Mouse (Mus musculus) forebrain, embryonic 14.5 days (tissue): ENCODE results near the gene Ccl27a. TPM values are rescaled to one million over a fixed set of nuclear protein-coding genes. Genes with fewer than 3 reads are reported as not detected.

Source experiments
- ATAC-seq: fragments of 200-750 bp; cut with Nextera tagmentation; 2 replicates; pipeline ENCODE4 v1.8.0; 2017; ENCODE audit warnings: mild to moderate bottlenecking, moderate library complexity
- DNase-seq: peaks from one replicate; pipeline ENCODE4 v3.0.0-alpha.2; 2015; ENCODE audit warnings: low spot score
- H3K27ac ChIP-seq: fragments of 300-500 bp; sonication (generic); 2 replicates; pipeline ENCODE4 v1.5.1; 2014; ENCODE audit warnings: low read depth, mild to moderate bottlenecking, control low read depth, low read length, moderate library complexity
- H3K27me3 ChIP-seq: fragments of 300-500 bp; sonication (generic); replicated peaks from 2 replicates; pipeline ENCODE4 v1.6.1; 2014; ENCODE audit warnings: low read length, control low read depth, mixed read lengths; ENCODE audit not compliant: control insufficient read depth, insufficient read depth
- H3K36me3 ChIP-seq: fragments of 300-500 bp; sonication (generic); 2 replicates; pipeline ENCODE4 v1.6.1; 2014; ENCODE audit warnings: low read length, control low read depth; ENCODE audit not compliant: control insufficient read depth, insufficient read depth
- H3K4me1 ChIP-seq: fragments of 300-500 bp; sonication (generic); 2 replicates; pipeline ENCODE4 v1.6.1; 2014; ENCODE audit warnings: antibody characterized with exemption, low read length, control low read depth; ENCODE audit not compliant: control insufficient read depth, insufficient read depth
- H3K4me2 ChIP-seq: fragments of 300-500 bp; sonication (generic); 2 replicates; pipeline ENCODE4 v1.6.1; 2014; ENCODE audit warnings: mild to moderate bottlenecking, control low read depth, low read length
- H3K4me3 ChIP-seq: fragments of 300-500 bp; sonication (generic); 2 replicates; pipeline ENCODE4 v1.5.1; 2014; ENCODE audit warnings: low read depth, low read length, control low read depth
- H3K9ac ChIP-seq: fragments of 300-500 bp; sonication (generic); 2 replicates; pipeline ENCODE4 v1.6.1; 2014; ENCODE audit warnings: mild to moderate bottlenecking, low read length, control low read depth, moderate library complexity
- H3K9me3 ChIP-seq: fragments of 300-500 bp; sonication (generic); replicated peaks from 2 replicates; pipeline ENCODE4 v1.6.1; 2016; ENCODE audit warnings: low read length, control low read depth, mixed read lengths; ENCODE audit not compliant: control insufficient read depth
- WGBS: fragments of 180-500 bp; shearing (Covaris S2); extraction: QIAGEN DNeasy Blood & Tissue Kit; methylation state at CpG from one replicate; pipeline ENCODE4 v1.1.7; 2014; 5-methylcytosine and 5-hydroxymethylcytosine counted together
- polyA plus RNA-seq: library from polyadenylated mRNA; unstranded; fragments of >200 nt; fragmentation: Nextera tagmentation; extraction: Ambion mirVana; gene quantifications from 2 replicates; pipeline ENCODE4 v1.2.1, GENCODE M21; 2014

The Ccl27a gene
- polyA plus RNA-seq, 1 experiment from 2014 or later: 200 TPM

DNA sequence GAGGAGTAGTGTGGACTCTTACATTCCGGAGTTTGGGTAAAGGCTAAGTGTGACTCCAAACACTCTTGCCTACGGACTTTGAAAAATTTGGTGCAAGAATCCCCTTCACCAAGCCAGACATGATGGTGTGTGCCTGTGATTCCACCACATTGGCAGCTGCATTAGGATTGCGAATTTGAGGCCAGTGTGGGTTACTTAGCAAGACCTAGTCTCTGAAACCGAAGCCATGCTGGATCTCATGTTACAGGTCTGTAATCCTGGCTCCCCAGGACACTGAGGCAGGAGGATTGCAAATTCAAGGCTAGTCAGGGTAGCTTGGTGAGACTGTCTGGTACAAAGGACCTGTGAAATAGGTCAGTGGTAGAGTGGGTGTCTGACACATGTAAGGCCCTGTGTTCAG is 15.3 kb downstream of the Ccl27a start:
- Histone ChIP-seq H3K4me1 (peaks cover 22% of the 10 kb centered on the region), H3K9ac (no peak overlapping the region), H3K4me2 (no peak overlapping the region), H3K4me3 (no peak overlapping the region), H3K27ac (no peak overlapping the region), H3K9me3 (no peaks in the 10 kb centered on the region), H3K27me3 (no peaks in the 10 kb centered on the region), H3K36me3 (no peaks in the 10 kb centered on the region)
- DNase-seq (no peak), ATAC-seq (no peak)
- WGBS: 90% methylated on average over 4 of the region's 4 CpGs

DNA sequence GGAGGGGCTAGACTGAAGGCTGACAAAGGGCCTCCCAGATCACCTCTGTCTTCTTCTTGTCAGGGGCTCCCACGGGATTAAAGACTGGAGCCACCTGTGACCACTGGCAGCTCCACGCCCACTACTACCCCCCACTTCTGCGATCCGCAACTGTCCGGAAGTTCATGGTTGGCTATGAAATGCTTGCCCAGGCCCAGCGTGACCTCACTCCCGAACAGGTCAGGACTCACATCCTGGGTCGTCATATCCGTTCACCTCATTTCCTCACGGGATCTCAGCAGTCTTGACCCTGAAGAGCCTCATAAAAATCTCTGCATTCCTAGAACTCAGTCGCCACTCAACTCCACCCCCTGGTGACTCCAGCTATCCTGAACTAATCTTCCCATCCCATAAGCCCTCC is 16.0 kb downstream of the Ccl27a start:
- Histone ChIP-seq H3K27ac (no peak overlapping the region), H3K9me3 (no peaks in the 10 kb centered on the region), H3K27me3 (no peaks in the 10 kb centered on the region), H3K4me2 (no peak overlapping the region), H3K4me3 (no peak overlapping the region), H3K4me1 (peaks cover 22% of the 10 kb centered on the region), H3K36me3 (no peaks in the 10 kb centered on the region), H3K9ac (no peak overlapping the region)
- ATAC-seq (no peak), DNase-seq (no peak)
- WGBS: 87% methylated on average over 11 of the region's 11 CpGs

GRCm38 (mm10) chr4:41757321-41757720 is 16.7 kb downstream of the Ccl27a start:
- H3K27ac ChIP-seq: no peak overlapping the region
- H3K9me3 ChIP-seq: no peaks in the 10 kb centered on the region
- no peak for DNase-seq

DNA sequence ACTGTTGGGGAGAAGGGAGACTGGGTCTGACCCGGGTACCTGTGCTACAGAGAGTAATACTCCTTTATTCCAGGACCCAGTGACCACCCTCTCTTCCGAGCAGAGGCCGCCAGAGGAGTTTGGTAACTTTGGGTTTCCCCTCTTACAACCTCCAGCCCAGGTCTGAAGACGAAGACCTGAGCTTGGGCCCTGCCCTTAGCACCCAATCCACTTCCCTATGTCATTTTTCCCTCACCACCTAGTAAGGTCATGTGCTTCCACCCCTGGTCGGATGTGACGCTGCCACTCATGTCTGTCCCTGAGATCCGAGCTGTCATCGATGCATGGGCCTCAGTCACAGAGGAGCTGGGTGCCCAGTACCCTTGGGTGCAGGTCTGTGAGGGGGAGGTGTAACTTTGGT is 17.6 kb downstream of the Ccl27a start:
- Histone ChIP-seq H3K36me3 (no peaks in the 10 kb centered on the region), H3K27ac (no peak overlapping the region), H3K9me3 (no peaks in the 10 kb centered on the region), H3K4me3 (peak overlapping the region; percentile 49; the same call in 1 of the 2 replicates), H3K9ac (peak overlapping the region; percentile 67), H3K4me1 (peaks cover 16% of the 10 kb centered on the region), H3K4me2 (peak overlapping the region; percentile 94), H3K27me3 (no peaks in the 10 kb centered on the region)
- ATAC-seq: 0 out of 2 replicates have a peak, but pooled peaks have one; percentile 1
- 76% methylated on average over 8 of the region's 8 CpGs for WGBS
- DNase-seq: no peak

More at GRCm38 (mm10) chr4:41757321-41757720, 16.7 kb downstream of the Ccl27a start:
- Histone ChIP-seq H3K27me3 (no peaks in the 10 kb centered on the region), H3K4me2 (no peak overlapping the region), H3K4me3 (no peak overlapping the region), H3K9ac (no peak overlapping the region), H3K4me1 (peaks cover 21% of the 10 kb centered on the region), H3K36me3 (no peaks in the 10 kb centered on the region)
- WGBS: 90% methylated on average over 13 of the region's 13 CpGs
- no peak for ATAC-seq

DNA sequence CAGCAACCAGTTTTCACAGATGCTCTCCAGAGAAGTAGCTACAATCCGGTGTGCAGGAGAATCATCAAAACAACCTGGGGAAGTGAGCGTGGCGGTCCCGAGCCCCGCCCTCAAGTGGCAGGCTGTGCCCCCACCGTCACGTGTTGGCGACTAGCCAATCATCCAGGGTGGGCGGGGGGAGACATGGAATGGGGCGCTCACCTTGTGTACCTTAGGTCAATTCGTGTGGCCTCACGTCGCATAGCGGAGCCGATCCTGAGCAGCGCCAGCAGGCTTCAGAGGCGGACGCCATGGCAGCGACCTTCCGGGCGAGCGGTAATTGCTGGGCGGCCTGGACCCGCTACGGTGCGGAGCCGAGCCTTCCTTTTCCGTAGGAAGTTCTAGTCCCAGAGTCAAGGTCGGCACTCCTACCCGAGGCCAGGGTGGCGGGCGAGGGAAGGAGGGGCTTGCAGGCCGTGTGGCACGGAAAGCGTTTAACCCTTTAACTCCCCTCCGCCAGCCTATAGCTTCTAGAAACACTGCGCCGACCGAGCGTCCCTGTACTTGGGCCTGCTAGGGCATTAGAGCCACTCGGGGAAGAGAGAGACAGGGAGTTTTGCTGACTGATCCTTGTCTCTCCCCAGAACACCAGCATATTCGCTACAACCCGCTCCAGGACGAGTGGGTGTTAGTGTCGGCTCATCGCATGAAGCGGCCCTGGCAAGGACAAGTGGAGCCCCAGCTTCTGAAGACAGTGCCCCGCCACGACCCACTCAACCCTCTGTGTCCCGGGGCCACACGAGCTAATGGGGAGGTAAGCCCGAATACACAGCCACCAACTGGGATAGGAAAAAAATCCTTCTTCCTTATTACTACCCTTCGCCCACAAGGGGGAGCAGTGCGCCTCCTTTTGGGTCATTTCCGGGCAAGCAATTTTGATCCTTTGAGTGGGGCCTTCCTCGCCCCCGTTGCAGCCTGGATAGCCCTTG is 18.4 kb downstream of the Ccl27a start, which contains the start of gene Sigmar1:
TSS of gene Sigmar1 (minus strand) at position 820 of the 968 bp plus-strand sequence.
- Histone ChIP-seq H3K4me2 (peak within 1 kb of the TSS; percentile 94), H3K4me3 (peak within 1 kb of the TSS; percentile 49), H3K27me3 (no peaks in the 10 kb centered on the region), H3K9ac (peak within 1 kb of the TSS; percentile 67), H3K36me3 (no peaks in the 10 kb centered on the region), H3K9me3 (no peaks in the 10 kb centered on the region), H3K4me1 (peaks cover 8% of the 10 kb centered on the region), H3K27ac (peak within 1 kb of the TSS; percentile 34; the same call in 1 of the 2 replicates)
- WGBS: under 1% methylated on average over 57 of the region's 57 CpGs
- ATAC-seq: peak; percentile 77
- peak; percentile 89 for DNase-seq

GRCm38 (mm10) chr4:41754797-41755337 is 19.2 kb downstream of the Ccl27a start, which contains the start of gene Galt:
Gene Galt, plus strand, starts transcription at chr4:41755228.
- H3K9me3 ChIP-seq: no peaks in the 10 kb centered on the region
- H3K36me3 ChIP-seq: no peaks in the 10 kb centered on the region
- H3K4me3 ChIP-seq: peak within 1 kb of the TSS; percentile 49
- peak within 1 kb of the TSS; percentile 67 for H3K9ac ChIP-seq
- DNase-seq: no peak
- H3K4me1 ChIP-seq: 0 out of 2 replicates have a peak, but pooled peaks cover 4% of the 10 kb centered on the region
- peak; percentile 56 for ATAC-seq
- peak within 1 kb of the TSS; percentile 94 for H3K4me2 ChIP-seq
- 14% methylated on average over 14 of the region's 14 CpGs for WGBS
- H3K27ac ChIP-seq: peak within 1 kb of the TSS; percentile 34; the same call in 1 of the 2 replicates
- H3K27me3 ChIP-seq: no peaks in the 10 kb centered on the region

- Histone ChIP-seq H3K4me3 (no peak overlapping the region), H3K27ac (no peak overlapping the region), H3K9ac (no peak overlapping the region), H3K4me1 (peaks cover 2% of the 10 kb centered on the region; the same call in 1 of the 2 replicates), H3K36me3 (no peaks in the 10 kb centered on the region), H3K4me2 (no peak overlapping the region), H3K27me3 (no peaks in the 10 kb centered on the region), H3K9me3 (peaks cover 5% of the 10 kb centered on the region; the same call in 1 of the 2 replicates)
- DNase-seq (no peak), ATAC-seq (no peak)
- 88% methylated on average over 1 of the region's 1 CpGs for WGBS
Observed at GRCm38 (mm10) chr4:41745021-41745420, 29.0 kb downstream of the Ccl27a start.

- peaks cover 4% of the 10 kb centered on the region for H3K36me3 ChIP-seq
- ATAC-seq (no peak), DNase-seq (no peak)
- H3K4me1 ChIP-seq: peaks cover 8% of the 10 kb centered on the region
- H3K4me3 ChIP-seq: no peak overlapping the region
- no peaks in the 10 kb centered on the region for H3K27me3 ChIP-seq
- H3K9me3 ChIP-seq: peaks cover 5% of the 10 kb centered on the region; the same call in 1 of the 2 replicates
- no peak overlapping the region for H3K4me2 ChIP-seq
- no peak overlapping the region for H3K27ac ChIP-seq
- H3K9ac ChIP-seq: no peak overlapping the region
- WGBS: 78% methylated on average over 2 of the region's 2 CpGs
Observed at GRCm38 (mm10) chr4:41744131-41744530, 29.9 kb downstream of the Ccl27a start.
